Mouse (Mus musculus): ENCODE measurements around the gene H2-Oa. TPM values are rescaled to one million over a fixed set of nuclear protein-coding genes. Genes with fewer than 3 reads are reported as not detected.

The H2-Oa gene
- total RNA-seq, 2 experiments from 2014 or later = 0.44 TPM; not detected in 1

DNA sequence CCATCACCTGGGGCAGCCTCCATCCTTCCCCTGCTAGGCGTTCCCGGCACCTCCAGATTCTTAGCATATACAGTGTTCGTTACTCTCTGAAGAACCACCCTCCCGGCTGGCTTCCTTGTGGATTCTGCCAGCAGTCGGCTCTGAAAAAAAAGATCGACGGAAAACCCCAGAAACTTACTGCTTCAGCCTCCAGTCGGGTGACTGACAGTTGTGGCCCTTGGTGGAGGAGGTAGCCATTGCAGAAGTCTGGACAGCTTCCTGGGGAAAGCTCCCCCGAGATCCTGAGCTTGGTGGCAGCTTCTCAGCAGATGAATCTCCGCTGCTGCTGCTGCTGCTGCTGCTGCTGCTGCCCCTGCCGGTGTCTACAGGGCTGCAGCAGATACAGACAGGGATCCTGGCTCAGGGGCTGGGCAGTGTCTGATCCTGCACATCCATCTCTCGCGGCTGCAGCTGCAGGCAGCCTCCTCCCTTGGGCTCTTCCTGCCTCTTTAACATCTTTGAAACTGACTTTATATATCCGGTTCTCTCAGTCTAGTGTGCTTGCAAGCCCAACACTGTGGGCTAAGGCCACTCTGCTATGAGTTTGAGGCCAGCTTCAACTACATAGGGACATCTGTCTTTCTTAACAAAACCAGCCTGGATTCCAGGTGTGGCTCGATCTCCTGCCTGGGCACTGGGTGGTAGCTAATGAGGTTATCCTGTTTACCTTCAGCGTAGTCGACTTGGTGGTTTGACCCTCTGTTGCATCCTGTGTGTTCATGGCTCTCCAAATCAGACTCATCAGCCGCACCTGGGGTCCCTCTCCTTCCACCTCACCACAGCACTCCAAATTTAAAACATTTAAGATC lies 37.0 kb downstream of the H2-Oa start:
- DNase-seq (ENCODE audit: low spot score in 2 of 2) = no peak
- peak; percentile 36 for TF ChIP-seq CTCF (conservative IDR thresholded peaks at IDR 0.05)
- H3K27ac ChIP-seq = peak overlapping the region; percentile 92
- peak overlapping the region; percentile 8 for H3K4me3 ChIP-seq

DNA sequence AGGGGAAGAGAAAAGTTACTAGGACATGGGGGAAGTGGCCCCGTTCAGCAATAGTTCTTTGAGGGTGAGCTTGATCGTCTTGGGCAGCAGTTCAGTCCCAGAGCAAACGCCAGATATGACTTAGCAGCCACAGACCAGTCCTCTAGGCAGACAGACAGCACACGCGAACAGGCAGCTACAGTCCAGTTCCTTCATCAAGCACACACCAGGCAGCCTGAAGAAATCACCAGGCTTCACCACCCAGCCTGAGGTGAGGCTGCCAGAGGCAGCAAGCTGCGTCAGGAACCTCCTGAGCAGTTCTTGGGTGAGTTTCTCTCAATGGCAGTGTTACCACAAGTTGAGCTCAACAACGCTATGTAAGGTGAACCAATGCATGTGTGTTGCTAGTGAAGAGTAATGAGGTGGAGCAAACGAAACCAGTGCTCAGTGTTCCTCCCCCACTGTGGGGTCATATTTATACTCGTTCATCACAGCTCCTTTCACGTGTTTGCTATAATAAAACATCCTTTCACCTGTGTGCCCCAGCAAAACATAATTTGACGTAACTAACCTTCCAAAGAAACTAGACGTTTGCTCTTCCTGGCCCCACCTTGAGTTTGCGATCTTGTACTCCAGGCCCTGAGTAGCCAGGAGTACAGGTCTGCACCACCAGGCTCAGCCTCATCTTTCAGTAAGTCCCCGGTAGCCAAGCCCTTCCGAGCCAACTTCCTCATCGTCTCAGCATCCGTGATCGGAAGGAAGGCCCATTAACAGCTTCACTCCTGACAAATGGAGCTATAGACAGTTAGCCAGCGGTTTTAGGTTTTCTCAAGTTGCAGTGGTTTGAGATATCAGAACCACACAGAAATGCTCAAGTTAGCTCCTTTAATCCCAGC lies 38.2 kb downstream of the H2-Oa start:
- no peak overlapping the region for H3K4me3 ChIP-seq
- no peak for DNase-seq (ENCODE audit: low spot score in 2 of 2)
- TF ChIP-seq CTCF (conservative IDR thresholded peaks at IDR 0.05) = no peak
- H3K27ac ChIP-seq = peak overlapping the region; percentile 92; the same call in 1 of the 2 replicates

GRCm38 (mm10) chr17:34131911-34132310 lies 39.8 kb downstream of the H2-Oa start:
- Histone ChIP-seq H3K27ac (peak overlapping the region; percentile 62), H3K4me3 (no peak overlapping the region)
- DNase-seq (ENCODE audit: low spot score in 2 of 2) = no peak
- no peak for TF ChIP-seq CTCF (conservative IDR thresholded peaks at IDR 0.05)

DNA sequence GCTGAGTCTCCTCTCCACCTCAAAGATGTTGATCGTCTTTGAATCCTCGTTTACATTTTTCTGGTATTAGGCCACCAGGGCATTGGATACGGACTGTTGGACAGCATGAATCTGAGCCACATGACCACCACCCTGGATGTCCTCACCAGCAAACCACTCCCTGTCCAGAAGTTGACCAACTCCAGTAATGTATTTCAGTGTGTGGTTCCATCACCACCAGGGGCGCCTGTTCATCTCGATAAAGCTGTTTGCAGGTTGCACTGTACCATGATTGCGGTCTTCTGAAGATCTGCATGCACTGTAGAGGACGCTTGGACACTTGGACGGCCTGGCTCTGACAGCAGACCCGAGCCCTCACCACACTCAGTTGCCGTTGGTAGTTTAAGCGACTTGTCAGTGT lies 41.1 kb downstream of the H2-Oa start:
- DNase-seq (ENCODE audit: low spot score in 2 of 2) = no peak
- H3K4me3 ChIP-seq = no peak overlapping the region
- H3K27ac ChIP-seq = no peak overlapping the region
- peak; percentile 61 for TF ChIP-seq CTCF (conservative IDR thresholded peaks at IDR 0.05)

GRCm38 (mm10) chr17:34134451-34134850 lies 42.3 kb downstream of the H2-Oa start:
- DNase-seq (ENCODE audit: low spot score in 2 of 2) = no peak
- TF ChIP-seq CTCF (conservative IDR thresholded peaks at IDR 0.05) = no peak
- no peak overlapping the region for H3K4me3 ChIP-seq
- H3K27ac ChIP-seq = no peak overlapping the region

DNA sequence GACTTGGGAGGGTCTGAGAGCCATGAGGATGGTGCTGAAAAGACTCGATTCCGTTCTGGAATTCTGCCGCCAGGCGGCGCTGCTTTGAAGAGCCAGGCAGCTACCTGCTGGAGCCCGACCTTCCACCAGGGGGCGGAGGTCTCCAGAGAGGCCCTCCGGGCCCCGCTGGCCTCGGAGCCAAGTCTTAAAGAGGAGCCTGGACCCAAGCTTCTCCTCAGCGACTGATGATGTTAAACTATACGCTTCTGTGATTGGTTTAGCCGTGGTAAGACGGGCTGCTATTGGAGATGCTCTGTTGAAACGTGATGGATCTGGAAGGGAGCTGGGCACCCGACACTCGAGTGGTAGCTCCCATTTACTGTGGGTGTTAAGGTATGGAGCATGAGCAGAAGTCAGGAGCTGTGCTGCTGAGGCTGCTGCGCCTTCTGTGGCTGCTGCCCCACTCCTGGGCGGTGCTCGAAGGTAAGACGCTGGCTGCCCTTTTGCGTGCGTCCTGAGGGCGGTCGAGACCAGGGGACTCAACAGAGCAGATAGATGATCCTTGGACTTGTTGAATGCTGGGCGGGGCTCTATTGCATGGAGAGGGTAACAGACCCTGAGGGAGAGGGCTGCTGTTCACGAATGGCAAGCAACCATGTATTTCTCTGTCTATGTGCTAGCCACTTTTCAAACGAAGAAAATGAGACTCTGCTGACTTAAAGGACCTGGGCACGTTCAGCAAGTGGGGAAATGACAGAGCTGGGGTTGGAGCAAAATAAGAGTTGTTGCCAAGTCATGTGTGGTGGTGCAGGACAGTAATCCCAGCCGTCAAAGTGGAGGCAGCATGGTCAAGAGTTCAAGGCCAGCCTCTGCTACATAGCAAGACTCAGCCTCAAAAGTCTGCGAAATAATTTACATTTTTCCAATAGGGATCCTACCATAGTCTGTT lies 43.4 kb downstream of the H2-Oa start:
- H3K4me3 ChIP-seq = peak overlapping the region; percentile 66
- peak; percentile 98 to 99 for DNase-seq (ENCODE audit: low spot score in 2 of 2)
- peak overlapping the region; percentile 78 for H3K27ac ChIP-seq
- peak; percentile 100 for TF ChIP-seq CTCF (conservative IDR thresholded peaks at IDR 0.05)

- TF ChIP-seq CTCF (conservative IDR thresholded peaks at IDR 0.05) = no peak
- H3K4me3 ChIP-seq = no peak overlapping the region
- DNase-seq (ENCODE audit: low spot score in 2 of 2) = no peak
- H3K27ac ChIP-seq = no peak overlapping the region
Measured at GRCm38 (mm10) chr17:34137601-34138000, 45.5 kb downstream of the H2-Oa start.

GRCm38 (mm10) chr17:34138655-34139054 lies 46.5 kb downstream of the H2-Oa start:
- no peak overlapping the region for H3K4me3 ChIP-seq
- no peak for TF ChIP-seq CTCF (conservative IDR thresholded peaks at IDR 0.05)
- no peak for DNase-seq (ENCODE audit: low spot score in 2 of 2)

GRCm38 (mm10) chr17:34139416-34139815 lies 47.3 kb downstream of the H2-Oa start:
- peak overlapping the region; percentile 33 for H3K4me3 ChIP-seq
- no peak for DNase-seq (ENCODE audit: low spot score in 2 of 2)
- H3K27ac ChIP-seq = no peak overlapping the region
- no peak for TF ChIP-seq CTCF (conservative IDR thresholded peaks at IDR 0.05)

More at GRCm38 (mm10) chr17:34138655-34139054, 46.5 kb downstream of the H2-Oa start:
- no peak overlapping the region for H3K27ac ChIP-seq

DNA sequence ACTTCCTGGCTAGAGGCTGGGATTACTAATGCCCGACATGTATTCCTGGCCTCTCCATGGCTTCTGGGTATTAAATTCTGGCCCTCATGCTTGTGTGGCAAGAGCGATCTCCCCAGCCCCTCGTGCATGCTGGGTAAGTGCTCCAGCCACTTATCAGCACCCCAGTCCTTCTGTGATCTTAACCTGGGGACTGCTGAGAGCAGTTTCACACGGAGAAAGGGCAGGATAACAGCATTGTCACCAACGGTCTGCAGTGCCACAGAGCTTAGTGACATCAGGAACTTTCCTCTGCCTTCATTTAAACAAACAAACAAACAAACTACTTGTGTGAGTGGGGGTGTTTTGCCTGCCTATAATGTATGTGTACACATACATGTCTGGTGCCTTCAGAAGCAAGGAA lies 48.1 kb downstream of the H2-Oa start:
- no peak overlapping the region for H3K4me3 ChIP-seq
- no peak for DNase-seq (ENCODE audit: low spot score in 2 of 2)
- TF ChIP-seq CTCF (conservative IDR thresholded peaks at IDR 0.05) = no peak
- H3K27ac ChIP-seq = peak overlapping the region; percentile 88; the same call in 1 of the 2 replicates

GRCm38 (mm10) chr17:34141448-34141847 lies 49.3 kb downstream of the H2-Oa start:
- no peak for DNase-seq (ENCODE audit: low spot score in 2 of 2)
- H3K27ac ChIP-seq = peak overlapping the region; percentile 88
- TF ChIP-seq CTCF (conservative IDR thresholded peaks at IDR 0.05) = no peak
- H3K4me3 ChIP-seq = no peak overlapping the region

GRCm38 (mm10) chr17:34142456-34143010 lies 50.4 kb downstream of the H2-Oa start:
- DNase-seq (ENCODE audit: low spot score in 2 of 2) = no peak
- Histone ChIP-seq H3K4me3 (no peak overlapping the region), H3K27ac (peak overlapping the region; percentile 88; the same call in 1 of the 2 replicates)
- no peak for TF ChIP-seq CTCF (conservative IDR thresholded peaks at IDR 0.05)
